Mouse (Mus musculus) embryonic facial prominence, embryonic 15.5 days (tissue): ENCODE data around the gene Snapin. TPM values are rescaled to one million over a fixed set of nuclear protein-coding genes. Genes with fewer than 3 reads are reported as not detected.
A peak's percentile ranks its signal among the peaks of the same experiment; 100 is the strongest.

Experiments used
- ATAC-seq: fragments of 200-750 bp; cut with Nextera tagmentation; 2 replicates; pipeline ENCODE4 v1.8.0; 2017; ENCODE audit warnings: low read depth, moderate TSS enrichment; ENCODE audit not compliant: insufficient number of reproducible peaks, low FRiP score, low TSS enrichment
- H3K27ac ChIP-seq: fragments of 300-500 bp; sonication (generic); replicated peaks from 2 replicates; pipeline ENCODE4 v1.5.1; 2015; ENCODE audit warnings: mild to moderate bottlenecking, inconsistent platforms
- H3K27me3 ChIP-seq: fragments of 300-500 bp; sonication (generic); 2 replicates; pipeline ENCODE4 v1.6.1; 2015; ENCODE audit warnings: inconsistent platforms
- H3K36me3 ChIP-seq: fragments of 300-500 bp; sonication (generic); 2 replicates; pipeline ENCODE4 v1.6.1; 2015; ENCODE audit warnings: mild to moderate bottlenecking, inconsistent platforms
- H3K4me1 ChIP-seq: fragments of 300-500 bp; sonication (generic); 2 replicates; pipeline ENCODE4 v1.6.1; 2015; ENCODE audit warnings: inconsistent platforms
- H3K4me2 ChIP-seq: fragments of 300-500 bp; sonication (generic); replicated peaks from 2 replicates; pipeline ENCODE4 v1.6.1; 2015; ENCODE audit warnings: mild to moderate bottlenecking, inconsistent platforms
- H3K4me3 ChIP-seq: fragments of 300-500 bp; sonication (generic); replicated peaks from 2 replicates; pipeline ENCODE4 v1.5.1; 2015; ENCODE audit warnings: mild to moderate bottlenecking, inconsistent platforms
- H3K9ac ChIP-seq: fragments of 300-500 bp; sonication (generic); 2 replicates; pipeline ENCODE4 v1.6.1; 2015; ENCODE audit warnings: inconsistent platforms
- H3K9me3 ChIP-seq: fragments of 300-500 bp; sonication (generic); replicated peaks from 2 replicates; pipeline ENCODE4 v1.6.1; 2016; ENCODE audit warnings: inconsistent platforms
- WGBS: fragments of 180-500 bp; shearing (Covaris S2); methylation state at CpG from one replicate; pipeline ENCODE4 v1.1.7; 2015; 5-methylcytosine and 5-hydroxymethylcytosine counted together
- polyA plus RNA-seq: library from polyadenylated mRNA; unstranded; fragments of >200 nt; fragmentation: Nextera tagmentation; extraction: Ambion mirVana; gene quantifications from 2 replicates; pipeline ENCODE4 v1.2.1, GENCODE M21; 2015

Snapin gene
- polyA plus RNA-seq, 1 experiment from 2014 or later, result 104 TPM

GRCm38 (mm10) chr3:90515242-90515641 is 24.4 kb upstream of the Snapin start:
- Histone ChIP-seq H3K9me3 (no peaks in the 10 kb centered on the region), H3K4me3 (peak overlapping the region; percentile 48), H3K4me2 (peak overlapping the region; percentile 88), H3K27ac (no peak overlapping the region), H3K27me3 (no peaks in the 10 kb centered on the region), H3K36me3 (no peaks in the 10 kb centered on the region), H3K9ac (peak overlapping the region; percentile 21), H3K4me1 (peaks cover 24% of the 10 kb centered on the region)
- no peak for ATAC-seq
- 56% methylated on average over 1 of the region's 1 CpGs for WGBS

- Histone ChIP-seq H3K4me1 (peaks cover 24% of the 10 kb centered on the region), H3K4me2 (peak overlapping the region; percentile 88), H3K4me3 (peak overlapping the region; percentile 48), H3K9ac (peak overlapping the region; percentile 21), H3K9me3 (no peaks in the 10 kb centered on the region), H3K36me3 (no peaks in the 10 kb centered on the region), H3K27me3 (no peaks in the 10 kb centered on the region), H3K27ac (peak overlapping the region; percentile 71)
- under 1% methylated on average over 10 of the region's 10 CpGs for WGBS
- peak; percentile 82 for ATAC-seq
These were observed 23.9 kb upstream of the Snapin start for GRCm38 (mm10) chr3:90514691-90515090.

GRCm38 (mm10) chr3:90513796-90514590 is 23.2 kb upstream of the Snapin start, which contains the start of the genes S100a1 and S100a13:
Gene S100a1 (minus strand): TSS chr3:90514392.
Gene S100a13 (plus strand): TSS chr3:90514435.
- Histone ChIP-seq H3K36me3 (no peaks in the 10 kb centered on the region), H3K9me3 (no peaks in the 10 kb centered on the region), H3K4me3 (peak within 1 kb of the TSS; percentile 48), H3K4me2 (peak within 1 kb of the TSS; percentile 88), H3K4me1 (peaks cover 24% of the 10 kb centered on the region), H3K27ac (peak within 1 kb of the TSS; percentile 71), H3K27me3 (no peaks in the 10 kb centered on the region), H3K9ac (peak within 1 kb of the TSS; percentile 21)
- 5% methylated on average over 25 of the region's 25 CpGs for WGBS
- peak; percentile 49 for ATAC-seq

GRCm38 (mm10) chr3:90512948-90513642 is 22.3 kb upstream of the Snapin start:
- Histone ChIP-seq H3K9me3 (no peaks in the 10 kb centered on the region), H3K27me3 (no peaks in the 10 kb centered on the region), H3K36me3 (no peaks in the 10 kb centered on the region), H3K9ac (no peak overlapping the region), H3K4me3 (peak overlapping the region; percentile 48; the same call in 1 of the 2 replicates), H3K27ac (no peak overlapping the region), H3K4me2 (peak overlapping the region; percentile 88; the same call in 1 of the 2 replicates), H3K4me1 (peaks cover 27% of the 10 kb centered on the region)
- 72% methylated on average over 9 of the region's 9 CpGs for WGBS
- no peak for ATAC-seq

- H3K4me2 ChIP-seq, result no peak overlapping the region
- WGBS, result 84% methylated on average over 5 of the region's 5 CpGs
- H3K27me3 ChIP-seq, result no peaks in the 10 kb centered on the region
- no peak overlapping the region for H3K27ac ChIP-seq
- H3K9ac ChIP-seq, result no peak overlapping the region
- H3K4me3 ChIP-seq, result no peak overlapping the region
- H3K9me3 ChIP-seq, result no peaks in the 10 kb centered on the region
- no peak for ATAC-seq
- H3K4me1 ChIP-seq, result peaks cover 35% of the 10 kb centered on the region
- peaks cover 6% of the 10 kb centered on the region; the same call in 1 of the 2 replicates for H3K36me3 ChIP-seq
These were observed 21.4 kb upstream of the Snapin start for GRCm38 (mm10) chr3:90512276-90512675.

GRCm38 (mm10) chr3:90509747-90510123 is 18.9 kb upstream of the Snapin start:
- peak overlapping the region; percentile 49 for H3K4me2 ChIP-seq
- H3K4me3 ChIP-seq, result peak overlapping the region; percentile 98
- H3K9me3 ChIP-seq, result no peaks in the 10 kb centered on the region
- no peak for ATAC-seq
- no peaks in the 10 kb centered on the region for H3K27me3 ChIP-seq
- peaks cover 25% of the 10 kb centered on the region for H3K36me3 ChIP-seq
- H3K27ac ChIP-seq, result peak overlapping the region; percentile 94
- WGBS, result 27% methylated on average over 2 of the region's 2 CpGs
- H3K9ac ChIP-seq, result no peak overlapping the region
- H3K4me1 ChIP-seq, result peaks cover 26% of the 10 kb centered on the region

- H3K27ac ChIP-seq, result peak within 1 kb of the TSS; percentile 94
- H3K9ac ChIP-seq, result peak within 1 kb of the TSS; percentile 95
- no peaks in the 10 kb centered on the region for H3K27me3 ChIP-seq
- H3K4me2 ChIP-seq, result peak within 1 kb of the TSS; percentile 59
- H3K4me3 ChIP-seq, result peak within 1 kb of the TSS; percentile 98
- H3K9me3 ChIP-seq, result no peaks in the 10 kb centered on the region
- H3K36me3 ChIP-seq, result peaks cover 30% of the 10 kb centered on the region
- peak; percentile 92 for ATAC-seq
- WGBS, result under 1% methylated on average over 65 of the region's 66 CpGs
- H3K4me1 ChIP-seq, result peaks cover 20% of the 10 kb centered on the region
These were observed 18.3 kb upstream of the Snapin start, which contains the start of gene Chtop for GRCm38 (mm10) chr3:90508950-90509746. Gene Chtop (minus strand): TSS chr3:90509498.

- WGBS, result 1% methylated on average over 20 of the region's 20 CpGs
- Histone ChIP-seq H3K9ac (peak overlapping the region; percentile 95), H3K9me3 (no peaks in the 10 kb centered on the region), H3K4me1 (peaks cover 13% of the 10 kb centered on the region), H3K27ac (peak overlapping the region; percentile 94), H3K36me3 (peaks cover 36% of the 10 kb centered on the region), H3K27me3 (no peaks in the 10 kb centered on the region), H3K4me2 (peak overlapping the region; percentile 59), H3K4me3 (peak overlapping the region; percentile 98)
- ATAC-seq, result no peak
These were observed 17.6 kb upstream of the Snapin start for GRCm38 (mm10) chr3:90508287-90508949.

- Histone ChIP-seq H3K4me2 (no peak overlapping the region), H3K9ac (no peak overlapping the region), H3K9me3 (no peaks in the 10 kb centered on the region), H3K4me3 (no peak overlapping the region), H3K27ac (no peak overlapping the region), H3K36me3 (peaks cover 56% of the 10 kb centered on the region), H3K27me3 (no peaks in the 10 kb centered on the region), H3K4me1 (peaks cover 11% of the 10 kb centered on the region)
- 75% methylated on average over 3 of the region's 3 CpGs for WGBS
- ATAC-seq, result no peak
These were observed 15.5 kb upstream of the Snapin start for GRCm38 (mm10) chr3:90506362-90506761.

GRCm38 (mm10) chr3:90505216-90505615 is 14.4 kb upstream of the Snapin start:
- no peak overlapping the region for H3K9ac ChIP-seq
- ATAC-seq, result no peak
- no peaks in the 10 kb centered on the region for H3K27me3 ChIP-seq
- H3K4me3 ChIP-seq, result no peak overlapping the region
- WGBS, result 88% methylated on average over 5 of the region's 5 CpGs
- H3K9me3 ChIP-seq, result no peaks in the 10 kb centered on the region
- H3K36me3 ChIP-seq, result peaks cover 64% of the 10 kb centered on the region
- peaks cover 11% of the 10 kb centered on the region for H3K4me1 ChIP-seq
- no peak overlapping the region for H3K4me2 ChIP-seq
- H3K27ac ChIP-seq, result no peak overlapping the region
